Mouse (Mus musculus) heart, embryonic 12.5 days (tissue): Measurements from ENCODE around the gene Fam32a. TPM values are rescaled to one million over a fixed set of nuclear protein-coding genes. Genes with fewer than 3 reads are reported as not detected.

Source experiments
- polyA plus RNA-seq: library from polyadenylated mRNA; unstranded; fragments of >200 nt; fragmentation: Nextera tagmentation; extraction: Ambion mirVana; gene quantifications from 2 replicates; pipeline ENCODE4 v1.2.1, GENCODE M21; 2016

Fam32a gene
- polyA plus RNA-seq, 1 experiment from 2014 or later, result 43.9 TPM

Other genes starting within 250 kb of the Fam32a start
- 0.18 and 0.32 TPM in 2 replicates for gene Cyp4f18, start 210.1 kb upstream of the Fam32a start, polyA plus RNA-seq
- gene Olfr372, start 178.5 kb upstream of the Fam32a start, polyA plus RNA-seq, result not detected in 2 replicates
- not detected in 2 replicates for gene Olfr373, start 136.6 kb upstream of the Fam32a start, polyA plus RNA-seq
- gene Olfr374, start 112.7 kb upstream of the Fam32a start, polyA plus RNA-seq, result 0.14 TPM in 1 of 2 replicates, not detected in the other
- 399 and 414 TPM in 2 replicates for gene Tpm4, start 84.8 kb upstream of the Fam32a start, polyA plus RNA-seq
- 72.5 and 77.5 TPM in 2 replicates for gene Rab8a, start 58.5 kb upstream of the Fam32a start, polyA plus RNA-seq
- 0.09 TPM in 1 of 2 replicates, not detected in the other for gene Hsh2d, start 30.1 kb upstream of the Fam32a start, polyA plus RNA-seq
- gene Cib3, start 6.9 kb upstream of the Fam32a start, polyA plus RNA-seq, result not detected in 2 replicates
- gene Gm11034, start 6.1 kb upstream of the Fam32a start, polyA plus RNA-seq, result not detected in 2 replicates
- 112 and 113 TPM in 2 replicates for gene Ap1m1, start 20.3 kb downstream of the Fam32a start, polyA plus RNA-seq
- gene Gm10282, start 85.5 kb downstream of the Fam32a start, polyA plus RNA-seq, result 17.1 and 19.9 TPM in 2 replicates
- gene Klf2, start 99.3 kb downstream of the Fam32a start, polyA plus RNA-seq, result 28.1 and 31.6 TPM in 2 replicates
- gene Eps15l1, start 201.7 kb downstream of the Fam32a start, polyA plus RNA-seq, result 47.4 and 50.6 TPM in 2 replicates
- gene Calr3, start 224.1 kb downstream of the Fam32a start, polyA plus RNA-seq, result 0.78 and 1.3 TPM in 2 replicates
- 10.7 and 11.0 TPM in 2 replicates for gene 1700030K09Rik, start 224.2 kb downstream of the Fam32a start, polyA plus RNA-seq